8 mouse cellular contexts compared by ENCODE assay signal in the genomic region with DNA sequence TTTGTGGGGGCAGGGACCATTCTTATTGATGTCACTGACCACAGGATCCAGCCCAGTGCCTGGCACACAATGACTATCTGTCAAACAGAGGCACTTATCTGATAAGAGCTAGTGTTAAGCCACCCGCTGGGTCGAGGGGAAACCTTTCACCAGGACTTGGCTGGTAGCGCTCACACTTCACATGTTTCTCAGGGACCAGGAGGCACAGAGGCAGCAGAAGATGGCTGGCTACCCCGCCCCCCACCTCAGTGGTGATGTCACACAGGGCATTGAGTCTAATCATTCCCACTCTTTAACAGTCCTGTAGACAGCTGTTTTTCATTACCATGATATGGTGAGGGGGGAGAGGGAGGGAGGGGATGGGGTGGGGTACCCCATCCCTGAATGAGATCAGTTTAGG. TPM values are rescaled to one million over a fixed set of nuclear protein-coding genes. Genes with fewer than 3 reads are reported as not detected.
DNase-seq lines count a peak whose midpoint lies in the region; ATAC-seq lines count a peak whose summit lies in the region.

A gene (plus strand): TSS at position 370 of the 400 bp plus-strand sequence.

- H3K36me3 ChIP-seq in forebrain, embryonic 10.5 days (replicated peaks), result no peaks in the 10 kb centered on the region
- no peaks in the 10 kb centered on the region for H3K36me3 ChIP-seq in limb, embryonic 12.5 days
- no peaks in the 10 kb centered on the region for H3K36me3 ChIP-seq in neural tube, embryonic 14.5 days (ENCODE audit: control insufficient read depth, insufficient read depth, low read length)

- H3K9ac ChIP-seq in limb, embryonic 12.5 days (replicated peaks), result no peak within 1 kb of the TSS
- H3K9ac ChIP-seq in neural tube, embryonic 14.5 days (replicated peaks; ENCODE audit: low read depth, low read length), result no peak within 1 kb of the TSS

- H3K4me1 ChIP-seq in forebrain, embryonic 10.5 days, result peaks cover 31% of the 10 kb centered on the region
- peaks cover 16% of the 10 kb centered on the region for H3K4me1 ChIP-seq in limb, embryonic 12.5 days (replicated peaks)
- H3K4me1 ChIP-seq in neural tube, embryonic 14.5 days (ENCODE audit: control insufficient read depth, insufficient read depth, low read length), result peaks cover 2% of the 10 kb centered on the region; the same call in 1 of the 2 replicates

- intact Hi-C loops in heart, postnatal 14 days (cut with DNase I), result loop anchor here (5.0 kb wide), 1 partner anchor 90 kb away; no protein-coding TSS in a partner anchor

- DNase-seq in cerebellum, postnatal 10 days, result peak; percentile 77 to 78
- no peak for DNase-seq in cerebellum, postnatal 36 days
- DNase-seq in NIH3T3 (ENCODE audit: low read depth), result peak; percentile 45
- DNase-seq in forebrain, embryonic 10.5 days (ENCODE audit: extremely low spot score, low spot score), result peak; percentile 30
- no peak for DNase-seq in heart, postnatal 14 days
- DNase-seq in cerebellum, adult 18-20 months, result no peak

- WGBS in forebrain, embryonic 10.5 days, result 20% methylated on average over 4 of the region's 4 CpGs
- 11% methylated on average over 4 of the region's 4 CpGs for WGBS in limb, embryonic 12.5 days
- 21% methylated on average over 4 of the region's 4 CpGs for WGBS in neural tube, embryonic 14.5 days

- H3K4me2 ChIP-seq in limb, embryonic 12.5 days, result 0 out of 2 replicates have a peak within 1 kb of the TSS, but pooled peaks have one; percentile 3
- H3K4me2 ChIP-seq in neural tube, embryonic 14.5 days (ENCODE audit: low read depth, low read length), result no peak within 1 kb of the TSS

- no peak within 1 kb of the TSS for H3K4me3 ChIP-seq in forebrain, embryonic 10.5 days
- H3K4me3 ChIP-seq in limb, embryonic 12.5 days (replicated peaks), result no peak within 1 kb of the TSS
- no peak within 1 kb of the TSS for H3K4me3 ChIP-seq in neural tube, embryonic 14.5 days (ENCODE audit: low read depth, low read length)

- no peaks in the 10 kb centered on the region for H3K9me3 ChIP-seq in forebrain, embryonic 10.5 days
- peaks cover 5% of the 10 kb centered on the region; the same call in 1 of the 2 replicates for H3K9me3 ChIP-seq in limb, embryonic 12.5 days
- no peaks in the 10 kb centered on the region for H3K9me3 ChIP-seq in neural tube, embryonic 14.5 days (ENCODE audit: control insufficient read depth, low read length)

- H3K27ac ChIP-seq in forebrain, embryonic 10.5 days, result peak within 1 kb of the TSS; percentile 76
- H3K27ac ChIP-seq in limb, embryonic 12.5 days, result 0 out of 2 replicates have a peak within 1 kb of the TSS, but pooled peaks have one; percentile 12
- no peak within 1 kb of the TSS for H3K27ac ChIP-seq in neural tube, embryonic 14.5 days (ENCODE audit: low read depth, low read length)

- no peak for ATAC-seq in limb, embryonic 12.5 days (ENCODE audit: insufficient number of reproducible peaks, insufficient read depth, low FRiP score, low TSS enrichment, low read depth)
- no peak for ATAC-seq in neural tube, embryonic 14.5 days (ENCODE audit: low read depth)

- no peaks in the 10 kb centered on the region for H3K27me3 ChIP-seq in forebrain, embryonic 10.5 days (ENCODE audit: poor library complexity, severe bottlenecking)
- no peaks in the 10 kb centered on the region for H3K27me3 ChIP-seq in limb, embryonic 12.5 days
- no peaks in the 10 kb centered on the region for H3K27me3 ChIP-seq in neural tube, embryonic 14.5 days (ENCODE audit: control insufficient read depth, insufficient read depth, low read length)

RNA-seq across cellular contexts. Expression of the gene that starts here (rescaled TPM):
- polyA plus RNA-seq in forebrain, embryonic 10.5 days (2016; fragmentation: Nextera tagmentation; extraction: Ambion mirVana), result 32.8 and 39.6 TPM in 2 replicates
- 100 to 1,000 TPM; 203 to 208 TPM for total RNA-seq in heart, postnatal 14 days (2021)
- 66.8 and 68.0 TPM in 2 replicates for polyA plus RNA-seq in limb, embryonic 12.5 days (2016; fragmentation: Nextera tagmentation; extraction: Ambion mirVana)
- 86.7 and 106 TPM in 2 replicates for polyA plus RNA-seq in neural tube, embryonic 14.5 days (2014; fragmentation: Nextera tagmentation; extraction: Ambion mirVana)

Comparison
In these comparisons a context has a peak if more than half of its experiments do, and no peak if none do; other contexts are left out.
1. DNase-seq: peak in cerebellum, postnatal 10 days (2 of 2), NIH3T3 (single experiment) and forebrain, embryonic 10.5 days (single experiment); none in cerebellum, postnatal 36 days (0 of 2), heart, postnatal 14 days (0 of 2) and cerebellum, adult 18-20 months (0 of 2).